Mouse (Mus musculus): ENCODE data around the gene Wnt9b.

DNA sequence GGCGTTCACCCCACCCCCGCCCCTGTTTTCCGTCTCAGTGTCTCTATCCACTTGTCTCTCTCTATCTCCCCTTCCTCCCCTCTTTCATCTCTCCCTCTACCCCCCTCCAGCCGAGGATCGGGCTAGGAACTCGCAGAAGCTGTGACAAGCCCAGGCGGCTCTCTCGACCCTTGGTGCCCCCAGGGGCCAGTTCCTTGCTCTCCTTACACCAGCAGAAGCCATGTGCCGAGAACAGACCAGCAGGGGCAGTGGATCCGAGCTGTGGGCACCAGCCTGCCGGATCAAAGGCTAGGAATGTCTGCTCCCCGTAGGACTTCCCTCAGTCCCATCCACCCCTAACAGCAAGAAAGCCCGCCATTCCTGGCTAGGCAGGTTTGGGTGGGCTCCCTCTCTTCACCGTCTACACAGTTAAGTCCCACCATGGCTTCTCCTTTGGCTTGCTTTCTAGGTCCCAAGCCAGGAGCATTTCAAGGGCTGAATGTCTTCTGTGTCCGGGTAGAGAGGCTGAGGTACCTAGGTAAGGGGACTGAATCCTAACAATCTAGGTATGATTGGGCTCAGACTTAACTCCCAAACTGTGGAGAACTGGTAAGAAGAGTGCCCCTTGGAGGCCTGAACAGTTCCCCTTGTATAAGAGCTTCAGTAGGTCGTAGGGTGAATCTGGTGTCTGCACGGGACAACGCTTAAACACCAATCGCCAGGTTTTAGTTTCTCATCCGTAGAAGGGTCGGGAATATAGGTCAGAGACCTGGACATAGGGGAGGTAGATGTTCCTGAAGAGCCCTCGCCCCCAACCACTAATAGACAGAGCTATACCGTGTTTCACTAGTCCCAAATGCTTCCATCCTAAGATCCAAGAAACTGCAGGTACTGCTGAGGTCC is 23.1 kb upstream of the Wnt9b start:
- no peak for TF ChIP-seq CTCF (IDR thresholded peaks at IDR 0.05; ENCODE audit: low read depth, low read length)
- TF ChIP-seq POLR2A (IDR thresholded peaks at IDR 0.05; ENCODE audit: extremely low read depth, insufficient read depth, low read length), result no peak
